Mouse (Mus musculus): ENCODE results near the gene Wscd2. TPM values are rescaled to one million over a fixed set of nuclear protein-coding genes. Genes with fewer than 3 reads are reported as not detected.

The Wscd2 gene
- polyA plus RNA-seq, 1 experiment: 28.9 TPM

- H3K27ac ChIP-seq (ENCODE audit: insufficient read depth, low read length): no peak overlapping the region
- H3K4me3 ChIP-seq (ENCODE audit: insufficient read depth, low read length): no peak overlapping the region
- TF ChIP-seq CTCF (IDR thresholded peaks at IDR 0.05; ENCODE audit: extremely low read depth, insufficient read depth, low read length): no peak
- TF ChIP-seq POLR2A (IDR thresholded peaks at IDR 0.05; ENCODE audit: extremely low read depth, insufficient read depth, low read length): no peak
- no peaks in the 10 kb centered on the region for H3K4me1 ChIP-seq (ENCODE audit: control insufficient read depth, insufficient read depth, low read length)
Measured at GRCm38 (mm10) chr5:113627820-113628437, 137.8 kb downstream of the Wscd2 start.

- Histone ChIP-seq H3K4me1 (ENCODE audit: control insufficient read depth, insufficient read depth, low read length) (no peaks in the 10 kb centered on the region), H3K4me3 (ENCODE audit: insufficient read depth, low read length) (no peak overlapping the region), H3K27ac (ENCODE audit: insufficient read depth, low read length) (no peak overlapping the region)
- TF ChIP-seq CTCF (IDR thresholded peaks at IDR 0.05; ENCODE audit: extremely low read depth, insufficient read depth, low read length) (no peak), POLR2A (IDR thresholded peaks at IDR 0.05; ENCODE audit: extremely low read depth, insufficient read depth, low read length) (no peak)
Measured at GRCm38 (mm10) chr5:113629248-113629647, 139.1 kb downstream of the Wscd2 start.

- no peak overlapping the region for H3K27ac ChIP-seq (ENCODE audit: insufficient read depth, low read length)
- no peak overlapping the region for H3K4me3 ChIP-seq (ENCODE audit: insufficient read depth, low read length)
- TF ChIP-seq POLR2A (IDR thresholded peaks at IDR 0.05; ENCODE audit: extremely low read depth, insufficient read depth, low read length): no peak
- no peak for TF ChIP-seq CTCF (IDR thresholded peaks at IDR 0.05; ENCODE audit: extremely low read depth, insufficient read depth, low read length)
- H3K4me1 ChIP-seq (ENCODE audit: control insufficient read depth, insufficient read depth, low read length): 0 out of 2 replicates have a peak, but pooled peaks cover 2% of the 10 kb centered on the region
Measured at GRCm38 (mm10) chr5:113630116-113630515, 140.0 kb downstream of the Wscd2 start.

- Histone ChIP-seq H3K4me1 (ENCODE audit: control insufficient read depth, insufficient read depth, low read length) (0 out of 2 replicates have a peak, but pooled peaks cover 2% of the 10 kb centered on the region), H3K27ac (ENCODE audit: insufficient read depth, low read length) (no peak overlapping the region), H3K4me3 (ENCODE audit: insufficient read depth, low read length) (no peak overlapping the region)
- TF ChIP-seq POLR2A (IDR thresholded peaks at IDR 0.05; ENCODE audit: extremely low read depth, insufficient read depth, low read length) (no peak), CTCF (IDR thresholded peaks at IDR 0.05; ENCODE audit: extremely low read depth, insufficient read depth, low read length) (no peak)
Measured at GRCm38 (mm10) chr5:113633037-113633714, 143.0 kb downstream of the Wscd2 start.

GRCm38 (mm10) chr5:113634024-113634651, 144.0 kb downstream of the Wscd2 start:
- no peak overlapping the region for H3K4me3 ChIP-seq (ENCODE audit: insufficient read depth, low read length)
- 0 out of 2 replicates have a peak overlapping the region, but pooled peaks have one; percentile 17 for H3K27ac ChIP-seq (ENCODE audit: insufficient read depth, low read length)
- TF ChIP-seq POLR2A (IDR thresholded peaks at IDR 0.05; ENCODE audit: extremely low read depth, insufficient read depth, low read length): no peak
- no peak for TF ChIP-seq CTCF (IDR thresholded peaks at IDR 0.05; ENCODE audit: extremely low read depth, insufficient read depth, low read length)
- 0 out of 2 replicates have a peak, but pooled peaks cover 2% of the 10 kb centered on the region for H3K4me1 ChIP-seq (ENCODE audit: control insufficient read depth, insufficient read depth, low read length)

- Histone ChIP-seq H3K27ac (ENCODE audit: insufficient read depth, low read length) (no peak overlapping the region), H3K4me1 (ENCODE audit: control insufficient read depth, insufficient read depth, low read length) (0 out of 2 replicates have a peak, but pooled peaks cover 2% of the 10 kb centered on the region), H3K4me3 (ENCODE audit: insufficient read depth, low read length) (no peak overlapping the region)
- TF ChIP-seq CTCF (IDR thresholded peaks at IDR 0.05; ENCODE audit: extremely low read depth, insufficient read depth, low read length): no peak
- TF ChIP-seq POLR2A (IDR thresholded peaks at IDR 0.05; ENCODE audit: extremely low read depth, insufficient read depth, low read length): no peak
Measured at GRCm38 (mm10) chr5:113634887-113635610, 144.9 kb downstream of the Wscd2 start.

GRCm38 (mm10) chr5:113635861-113636565, 145.9 kb downstream of the Wscd2 start:
- Histone ChIP-seq H3K4me1 (ENCODE audit: control insufficient read depth, insufficient read depth, low read length) (peaks cover 2% of the 10 kb centered on the region; the same call in 1 of the 2 replicates), H3K4me3 (ENCODE audit: insufficient read depth, low read length) (no peak overlapping the region), H3K27ac (ENCODE audit: insufficient read depth, low read length) (no peak overlapping the region)
- TF ChIP-seq CTCF (IDR thresholded peaks at IDR 0.05; ENCODE audit: extremely low read depth, insufficient read depth, low read length) (no peak), POLR2A (IDR thresholded peaks at IDR 0.05; ENCODE audit: extremely low read depth, insufficient read depth, low read length) (no peak)

GRCm38 (mm10) chr5:113637631-113638030, 147.5 kb downstream of the Wscd2 start:
- peaks cover 3% of the 10 kb centered on the region; the same call in 1 of the 2 replicates for H3K4me1 ChIP-seq (ENCODE audit: control insufficient read depth, insufficient read depth, low read length)
- no peak overlapping the region for H3K27ac ChIP-seq (ENCODE audit: insufficient read depth, low read length)
- H3K4me3 ChIP-seq (ENCODE audit: insufficient read depth, low read length): no peak overlapping the region
- no peak for TF ChIP-seq POLR2A (IDR thresholded peaks at IDR 0.05; ENCODE audit: extremely low read depth, insufficient read depth, low read length)
- no peak for TF ChIP-seq CTCF (IDR thresholded peaks at IDR 0.05; ENCODE audit: extremely low read depth, insufficient read depth, low read length)
